Mouse (Mus musculus): ENCODE data around the gene Ciart.

DNA sequence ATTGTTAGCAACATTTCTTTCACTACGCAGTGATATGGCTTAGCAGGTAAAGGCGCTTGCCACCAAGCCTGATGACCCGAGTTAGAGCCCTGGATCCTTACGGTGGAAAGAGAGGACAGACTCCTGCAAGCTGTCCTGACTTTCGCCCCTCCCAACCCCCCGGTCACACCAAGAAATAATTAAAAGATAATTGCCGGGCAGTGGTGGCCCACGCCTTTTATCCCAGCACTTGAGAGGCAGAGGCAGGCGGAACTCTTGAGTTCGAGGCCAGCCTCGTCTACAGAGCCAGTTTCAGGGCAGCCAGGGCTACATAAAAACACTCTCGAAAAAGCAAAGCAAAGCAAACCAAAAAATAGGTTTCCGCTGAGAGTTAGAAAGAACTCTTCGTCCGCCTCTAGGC is 11.1 kb downstream of the Ciart start:
- TF ChIP-seq CTCF (IDR thresholded peaks at IDR 0.05; ENCODE audit: low read depth, low read length) (no peak), TAL1 (conservative IDR thresholded peaks at IDR 0.05; ENCODE audit: low read depth, low read length) (no peak), GATA1 (IDR thresholded peaks at IDR 0.05; ENCODE audit: borderline replicate concordance, low read length) (no peak)
